Mouse (Mus musculus) neural tube, embryonic 10.5 days (tissue): ENCODE results near the gene Cwh43.

Experiments used
- DNase-seq: peaks from one replicate; pipeline ENCODE4 v3.0.0-alpha.2; 2017; ENCODE audit warnings: low spot score; ENCODE audit errors: extremely low spot score

Cwh43 gene

GRCm38 (mm10) chr5:73405981-73406722 lies at the start of gene Cwh43:
Gene Cwh43 (plus strand): TSS chr5:73406075.
- DNase-seq: peak; percentile 39

- DNase-seq: no peak
These were observed 46.6 kb upstream of the Cwh43 start for GRCm38 (mm10) chr5:73359134-73359751.

- DNase-seq: no peak
These were observed 46.1 kb upstream of the Cwh43 start for GRCm38 (mm10) chr5:73359752-73360141.

- no peak for DNase-seq
These were observed 45.6 kb upstream of the Cwh43 start for GRCm38 (mm10) chr5:73360240-73360639.

- no peak for DNase-seq
These were observed 43.5 kb upstream of the Cwh43 start for GRCm38 (mm10) chr5:73362338-73362737.

- no peak for DNase-seq
These were observed 43.1 kb upstream of the Cwh43 start for GRCm38 (mm10) chr5:73362791-73363190.

GRCm38 (mm10) chr5:73364107-73364864 lies 41.6 kb upstream of the Cwh43 start:
- DNase-seq: no peak

GRCm38 (mm10) chr5:73367906-73368305 lies 38.0 kb upstream of the Cwh43 start:
- DNase-seq: no peak

GRCm38 (mm10) chr5:73368845-73369447 lies 36.9 kb upstream of the Cwh43 start:
- DNase-seq: no peak

GRCm38 (mm10) chr5:73369731-73370130 lies 36.1 kb upstream of the Cwh43 start:
- DNase-seq: no peak

GRCm38 (mm10) chr5:73372601-73373000 lies 33.3 kb upstream of the Cwh43 start:
- no peak for DNase-seq

GRCm38 (mm10) chr5:73373184-73373583 lies 32.7 kb upstream of the Cwh43 start:
- DNase-seq: no peak

GRCm38 (mm10) chr5:73376041-73376440 lies 29.8 kb upstream of the Cwh43 start:
- no peak for DNase-seq

GRCm38 (mm10) chr5:73376491-73376890 lies 29.4 kb upstream of the Cwh43 start:
- DNase-seq: no peak

- peak; percentile 80 for DNase-seq
These were observed 26.0 kb upstream of the Cwh43 start for GRCm38 (mm10) chr5:73379908-73380307.

- DNase-seq: no peak
These were observed 25.0 kb upstream of the Cwh43 start for GRCm38 (mm10) chr5:73380829-73381228.

- no peak for DNase-seq
These were observed 24.4 kb upstream of the Cwh43 start for GRCm38 (mm10) chr5:73381510-73381909.

- no peak for DNase-seq
These were observed 23.8 kb upstream of the Cwh43 start for GRCm38 (mm10) chr5:73381976-73382540.

GRCm38 (mm10) chr5:73382737-73383646 lies 22.9 kb upstream of the Cwh43 start:
- peak; percentile 67 for DNase-seq

- no peak for DNase-seq
These were observed 22.3 kb upstream of the Cwh43 start for GRCm38 (mm10) chr5:73383647-73383970.

- DNase-seq: no peak
These were observed 12.8 kb upstream of the Cwh43 start for GRCm38 (mm10) chr5:73393041-73393440.
